Mouse (Mus musculus) T-helper 2 cell (primary cell): ENCODE data around the gene Trex2.

ENCODE experiments used
- in situ Hi-C: fragments of 300-600 bp; cut with MboI, MseI; formaldehyde crosslinking; loops from one replicate; pipeline ENCODE4 v1.15.1; 2025; ENCODE audit warnings: high pct_unique_total_duplicates

Trex2 gene

GRCm38 (mm10) chrX:73435252-73435651, at the start of gene Trex2:
TSS of gene Trex2 (minus strand) at chrX:73435344.
- in situ Hi-C loops: no loop called here

- in situ Hi-C loops: no loop called here
Observed at GRCm38 (mm10) chrX:73484870-73485269, 49.7 kb upstream of the Trex2 start.

- in situ Hi-C loops: no loop called here
Observed at GRCm38 (mm10) chrX:73484076-73484475, 48.9 kb upstream of the Trex2 start.

- in situ Hi-C loops: no loop called here
Observed at GRCm38 (mm10) chrX:73483484-73483810, 48.3 kb upstream of the Trex2 start, which contains the start of gene Bgn. TSS of gene Bgn (plus strand) at chrX:73483602.

GRCm38 (mm10) chrX:73482643-73483483, 47.7 kb upstream of the Trex2 start:
- in situ Hi-C loops: no loop called here

- in situ Hi-C loops: no loop called here
Observed at GRCm38 (mm10) chrX:73480334-73480733, 45.2 kb upstream of the Trex2 start.

- in situ Hi-C loops: no loop called here
Observed at GRCm38 (mm10) chrX:73479656-73480055, 44.5 kb upstream of the Trex2 start.

- in situ Hi-C loops: no loop called here
Observed at GRCm38 (mm10) chrX:73477500-73477899, 42.4 kb upstream of the Trex2 start.

- in situ Hi-C loops: no loop called here
Observed at GRCm38 (mm10) chrX:73476621-73477020, 41.5 kb upstream of the Trex2 start.

GRCm38 (mm10) chrX:73475658-73476256, 40.6 kb upstream of the Trex2 start:
- in situ Hi-C loops: no loop called here

GRCm38 (mm10) chrX:73474340-73475165, 39.4 kb upstream of the Trex2 start:
- in situ Hi-C loops: no loop called here

GRCm38 (mm10) chrX:73471764-73472163, 36.6 kb upstream of the Trex2 start:
- in situ Hi-C loops: no loop called here

GRCm38 (mm10) chrX:73468752-73469151, 33.6 kb upstream of the Trex2 start:
- in situ Hi-C loops: no loop called here

GRCm38 (mm10) chrX:73468330-73468729, 33.2 kb upstream of the Trex2 start:
- in situ Hi-C loops: no loop called here

- in situ Hi-C loops: no loop called here
Observed at GRCm38 (mm10) chrX:73467446-73468241, 32.5 kb upstream of the Trex2 start.

- in situ Hi-C loops: no loop called here
Observed at GRCm38 (mm10) chrX:73465483-73466186, 30.5 kb upstream of the Trex2 start.

- in situ Hi-C loops: no loop called here
Observed at GRCm38 (mm10) chrX:73460792-73461191, 25.6 kb upstream of the Trex2 start.

- in situ Hi-C loops: no loop called here
Observed at GRCm38 (mm10) chrX:73458877-73459392, 23.8 kb upstream of the Trex2 start, which contains the start of gene Haus7. TSS of gene Haus7 (minus strand) at chrX:73459044.

GRCm38 (mm10) chrX:73451949-73452348, 16.8 kb upstream of the Trex2 start:
- in situ Hi-C loops: no loop called here

GRCm38 (mm10) chrX:73441428-73441827, 6.3 kb upstream of the Trex2 start:
- in situ Hi-C loops: no loop called here

- in situ Hi-C loops: no loop called here
Observed at GRCm38 (mm10) chrX:73432850-73433249, 2.3 kb downstream of the Trex2 start.
